Mouse (Mus musculus) left cerebral cortex, adult 9 months (tissue): ENCODE results near the gene Ang.

ENCODE experiments used
- DNase-seq, 2 experiments: peaks; one replicate each; pipeline ENCODE4 v3.0.0; 2022; ENCODE audit warnings: low spot score in 2 of 2

Gene Ang

GRCm38 (mm10) chr14:51090921-51091900 is at the start of gene Ang, which contains the start of gene Rnase4:
TSS of gene Ang (plus strand) at chr14:51091150.
TSS of gene Rnase4 (plus strand) at chr14:51091077.
- DNase-seq: no peak

DNA sequence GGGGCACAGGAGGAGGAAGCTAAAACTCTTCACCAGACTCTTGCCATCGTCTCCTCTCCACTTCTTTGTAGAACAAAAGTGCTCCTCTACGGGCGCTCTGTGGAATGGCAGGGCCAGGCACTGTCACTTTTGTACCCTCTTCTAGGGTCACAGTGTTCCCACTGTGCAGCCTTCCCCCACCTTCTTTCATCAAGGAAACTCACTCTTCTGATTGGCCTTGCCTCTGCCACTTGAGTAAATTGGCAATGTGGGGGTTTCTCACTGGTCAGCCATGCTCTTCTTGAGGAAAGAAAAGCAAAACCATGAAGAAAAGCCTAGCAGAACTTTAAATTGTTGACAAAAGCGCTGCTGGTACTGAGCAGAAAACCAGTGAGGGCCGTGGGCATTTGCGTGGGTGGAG is 49.2 kb upstream of the Ang start, which contains the start of gene Rnase9:
Gene Rnase9, minus strand, starts transcription at position 101 of the 400 bp plus-strand sequence.
- DNase-seq: no peak

DNA sequence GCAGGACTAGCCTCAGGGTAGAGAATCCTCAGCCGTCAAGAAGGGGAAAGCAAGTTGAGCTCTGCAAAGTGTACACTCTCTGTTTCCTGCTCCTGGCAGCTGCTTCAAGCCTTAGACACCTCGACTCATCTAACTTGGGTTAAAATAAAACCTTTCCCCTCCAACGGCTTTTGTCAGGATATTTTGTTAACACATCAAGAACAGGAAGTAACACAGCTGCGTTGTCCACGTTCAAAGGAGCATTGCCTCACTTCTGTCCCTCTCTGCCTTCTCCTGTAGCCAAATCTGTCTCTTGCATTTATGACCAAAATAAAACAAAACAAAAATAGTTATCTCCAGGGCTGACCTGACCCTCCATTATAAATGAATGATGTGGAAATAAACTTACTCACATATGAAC is 43.1 kb upstream of the Ang start:
- no peak for DNase-seq

- DNase-seq: no peak
Measured at GRCm38 (mm10) chr14:51050063-51050462, 40.9 kb upstream of the Ang start, which contains the start of gene Rnase11. TSS of gene Rnase11 (minus strand) at chr14:51050163.

- no peak for DNase-seq
Measured at GRCm38 (mm10) chr14:51051941-51052340, 39.0 kb upstream of the Ang start.

GRCm38 (mm10) chr14:51053176-51053575 is 37.8 kb upstream of the Ang start:
- DNase-seq: no peak

DNA sequence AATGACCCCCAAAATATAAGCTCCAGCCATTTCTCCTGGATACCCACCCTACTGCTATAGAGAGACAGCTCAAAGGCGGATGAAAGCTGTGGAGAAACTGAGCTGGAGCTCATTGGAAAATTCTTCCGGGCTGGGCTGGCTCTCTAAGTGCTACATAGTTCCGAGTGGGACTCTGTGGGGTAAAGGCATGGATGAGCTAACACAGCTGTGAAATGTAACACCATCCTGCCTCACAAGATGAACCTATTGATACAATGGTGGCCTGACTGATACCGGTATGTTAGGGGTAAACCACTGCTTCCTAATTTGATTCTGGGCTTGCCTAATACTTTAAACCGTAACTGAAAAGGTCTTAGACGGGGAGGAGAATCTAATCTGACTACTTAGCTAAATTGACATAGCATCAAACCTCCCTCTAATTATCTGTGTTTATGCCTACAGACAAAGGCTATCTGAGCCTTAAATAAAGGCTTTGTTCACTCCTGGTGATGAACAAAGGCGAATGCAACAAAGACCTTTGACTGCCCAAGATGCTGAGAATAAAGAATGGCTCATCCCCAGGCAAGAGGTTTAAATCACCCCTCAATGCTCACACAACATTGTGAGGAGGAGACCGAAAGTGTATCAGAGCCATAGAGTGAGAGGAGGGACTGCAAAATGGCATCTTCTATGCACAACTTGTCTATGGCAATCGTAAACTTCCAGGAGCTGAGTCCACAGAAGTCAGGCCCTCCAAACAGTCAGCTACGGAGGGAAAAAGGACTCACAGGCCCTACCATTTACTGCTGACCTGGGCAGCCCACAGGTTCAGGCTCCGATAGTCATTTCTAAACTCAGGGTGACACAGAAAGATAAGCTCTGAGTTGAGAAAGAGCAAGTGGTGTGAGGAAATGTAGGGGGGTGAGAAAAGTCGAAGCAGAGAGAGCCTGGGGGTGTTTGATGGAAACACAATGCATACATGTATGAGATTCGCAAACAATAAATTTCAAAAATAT is 36.4 kb upstream of the Ang start:
- DNase-seq: no peak

- no peak for DNase-seq
Measured at GRCm38 (mm10) chr14:51057401-51057831, 33.5 kb upstream of the Ang start, which contains the start of gene Rnase12. TSS of gene Rnase12 (minus strand) at chr14:51057661.

DNA sequence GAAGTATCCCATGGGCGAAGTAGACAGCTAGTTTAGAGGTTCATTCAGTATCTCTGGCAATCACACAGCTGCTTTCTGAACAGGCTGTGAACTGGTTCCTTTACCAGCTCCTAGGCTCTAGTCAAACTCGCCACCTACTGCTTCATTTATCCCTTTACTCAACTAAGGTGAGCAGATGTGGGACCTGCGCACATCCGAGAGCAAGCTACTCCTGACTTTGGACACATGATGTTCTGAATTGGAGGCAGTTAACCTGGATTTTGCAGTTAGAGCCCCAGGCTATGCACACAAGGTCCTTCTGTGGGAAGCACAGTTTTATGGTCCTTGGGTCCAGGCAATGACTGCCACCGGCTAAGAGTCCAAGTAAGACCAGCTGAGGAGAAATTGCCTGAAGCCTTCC is 30.2 kb upstream of the Ang start:
- DNase-seq: no peak

GRCm38 (mm10) chr14:51068956-51069355 is 22.0 kb upstream of the Ang start:
- DNase-seq: no peak

DNA sequence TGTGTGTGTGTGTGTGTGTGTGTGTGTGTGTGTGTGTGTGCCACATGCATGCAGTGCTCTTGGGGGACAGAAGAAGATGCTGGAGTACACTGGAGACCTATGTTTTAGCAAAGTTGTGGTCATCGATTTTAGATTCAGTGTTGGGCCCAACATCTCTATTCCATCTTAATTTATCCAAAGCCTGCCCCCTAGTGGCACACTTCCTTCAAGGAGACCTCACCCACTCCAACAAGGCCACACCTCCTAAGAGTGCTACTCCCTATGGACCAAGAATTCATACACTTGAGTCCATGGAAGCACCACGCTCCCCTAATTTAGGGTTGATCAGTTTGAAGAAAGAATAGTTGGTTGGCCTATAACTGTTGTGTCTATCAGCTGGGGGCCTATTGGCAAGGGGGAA is 21.3 kb upstream of the Ang start:
- DNase-seq: no peak

GRCm38 (mm10) chr14:51074335-51074734 is 16.6 kb upstream of the Ang start, which contains the start of gene Olfr750:
TSS of gene Olfr750 (minus strand) at chr14:51074435.
- DNase-seq: no peak

- DNase-seq: no peak
Measured at GRCm38 (mm10) chr14:51079180-51079579, 11.8 kb upstream of the Ang start.

- no peak for DNase-seq
Measured at GRCm38 (mm10) chr14:51081035-51081434, 9.9 kb upstream of the Ang start.

- peak in 1 of 2 experiments; percentile 68 for DNase-seq
Measured at GRCm38 (mm10) chr14:51082599-51083581, 8.1 kb upstream of the Ang start.

DNA sequence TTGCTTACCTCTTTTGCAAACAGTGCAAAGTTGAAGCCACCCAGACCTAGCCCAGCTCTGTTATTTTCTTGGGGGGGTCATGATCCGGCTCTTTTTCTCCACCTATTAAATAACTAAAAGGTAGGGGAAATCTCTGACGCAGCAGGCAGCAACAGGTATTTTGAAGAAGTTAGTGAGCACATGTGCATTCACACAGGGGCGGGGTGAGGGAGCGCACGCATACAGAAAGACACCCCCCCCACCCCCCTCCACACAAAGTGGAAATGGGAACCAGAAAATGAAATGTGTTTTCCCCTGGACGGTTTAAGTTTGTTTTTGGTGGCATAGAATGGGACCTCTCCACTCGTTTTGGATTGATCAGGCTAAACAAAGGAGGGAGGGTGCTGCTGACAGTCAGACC is 7.1 kb upstream of the Ang start:
- DNase-seq: no peak

GRCm38 (mm10) chr14:51085086-51085485 is 5.9 kb upstream of the Ang start:
- DNase-seq: no peak

DNA sequence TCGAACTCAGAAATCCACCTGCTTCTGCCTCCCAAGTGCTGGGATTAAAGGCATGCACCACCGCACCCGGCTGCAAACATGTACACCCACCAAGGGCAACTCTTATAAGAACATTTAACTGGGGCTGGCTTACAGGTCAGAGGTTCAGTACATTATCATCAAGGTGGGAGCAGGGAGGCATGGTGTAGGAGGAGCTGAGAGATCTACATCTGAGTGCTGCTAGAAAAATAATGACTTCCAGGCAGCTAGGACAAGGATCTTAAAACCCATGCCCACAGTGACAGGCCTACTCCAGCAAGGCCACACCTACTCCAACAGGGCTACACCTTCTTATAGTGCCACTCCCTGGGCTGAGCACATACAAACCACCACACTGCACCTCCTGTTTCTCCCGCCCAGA is 5.0 kb upstream of the Ang start:
- DNase-seq: no peak

- DNase-seq: no peak
Measured at GRCm38 (mm10) chr14:51087762-51088161, 3.2 kb upstream of the Ang start.

GRCm38 (mm10) chr14:51088166-51088969 is 2.6 kb upstream of the Ang start:
- peak; percentile 54 to 91 for DNase-seq
